In genomic region chr1:58651571-58652456, GRCm38 (mm10) we compare ENCODE assay signal across 7 mouse cellular contexts. TPM values are rescaled to one million over a fixed set of nuclear protein-coding genes. Genes with fewer than 3 reads are reported as not detected.
A peak's percentile ranks its signal among the peaks of the same experiment; 100 is the strongest.
DNase-seq lines count a peak whose midpoint lies in the region; ATAC-seq and TF ChIP-seq lines count a peak whose summit lies in the region.
"Not testable (repeated sequence)": the region's sequence is repeated elsewhere in the genome, so short reads cannot be mapped to it uniquely, and the experiment has no call there.

No protein-coding gene starts in this region.

- DNase-seq in R1 (ENCODE audit: low read depth, low spot score), result peak; percentile 46
- DNase-seq in heart, embryonic 10.5 days (ENCODE audit: low spot score); lung, postnatal 0 days (ENCODE audit: low spot score): not testable (repeated sequence)
- DNase-seq in induced T-regulatory cell, adult 2 months (ENCODE audit: low read depth), result peak; percentile 77

- not testable (repeated sequence) for TF ChIP-seq EP300 in lung, postnatal 0 days (IDR thresholded peaks at IDR 0.05)

- H3K9ac ChIP-seq in embryonic facial prominence, embryonic 13.5 days, result peak overlapping the region; percentile 79
- not testable (repeated sequence) for H3K9ac ChIP-seq in limb, embryonic 12.5 days (replicated peaks)
- peak overlapping the region; percentile 95 for H3K9ac ChIP-seq in lung, postnatal 0 days (replicated peaks; ENCODE audit: low read depth)
- H3K9ac ChIP-seq in neural tube, embryonic 14.5 days (replicated peaks; ENCODE audit: low read depth, low read length), result 0 out of 2 replicates have a peak overlapping the region, but pooled peaks have one; percentile 68

- H3K9me3 ChIP-seq in embryonic facial prominence, embryonic 13.5 days; heart, embryonic 10.5 days; limb, embryonic 12.5 days; lung, postnatal 0 days (ENCODE audit: low read length); neural tube, embryonic 14.5 days (ENCODE audit: control insufficient read depth, low read length): not testable (repeated sequence)

- TF ChIP-seq CTCF in lung, postnatal 0 days (IDR thresholded peaks at IDR 0.05), result not testable (repeated sequence)

- not testable (repeated sequence) for H3K4me1 ChIP-seq in embryonic facial prominence, embryonic 13.5 days; heart, embryonic 10.5 days; limb, embryonic 12.5 days (replicated peaks); lung, postnatal 0 days (ENCODE audit: insufficient read depth, low read depth, low read length); neural tube, embryonic 14.5 days (ENCODE audit: control insufficient read depth, insufficient read depth, low read length)

- peak overlapping the region; percentile 65 for H3K4me2 ChIP-seq in embryonic facial prominence, embryonic 13.5 days
- H3K4me2 ChIP-seq in limb, embryonic 12.5 days, result peak overlapping the region; percentile 69
- H3K4me2 ChIP-seq in lung, postnatal 0 days (replicated peaks; ENCODE audit: low read depth, low read length), result peak overlapping the region; percentile 62
- peak overlapping the region; percentile 84 for H3K4me2 ChIP-seq in neural tube, embryonic 14.5 days (ENCODE audit: low read depth, low read length)

- not testable (repeated sequence) for H3K36me3 ChIP-seq in embryonic facial prominence, embryonic 13.5 days; heart, embryonic 10.5 days; limb, embryonic 12.5 days; lung, postnatal 0 days (ENCODE audit: insufficient read depth, low read length); neural tube, embryonic 14.5 days (ENCODE audit: control insufficient read depth, insufficient read depth, low read length)

- H3K27me3 ChIP-seq in embryonic facial prominence, embryonic 13.5 days; heart, embryonic 10.5 days (ENCODE audit: insufficient read depth, poor library complexity, severe bottlenecking); limb, embryonic 12.5 days; lung, postnatal 0 days (replicated peaks; ENCODE audit: insufficient read depth, low read length); neural tube, embryonic 14.5 days (ENCODE audit: control insufficient read depth, insufficient read depth, low read length): not testable (repeated sequence)

- not testable (repeated sequence) for H3K27ac ChIP-seq in embryonic facial prominence, embryonic 13.5 days; limb, embryonic 12.5 days; lung, postnatal 0 days (ENCODE audit: low read length); neural tube, embryonic 14.5 days (ENCODE audit: low read depth, low read length)
- H3K27ac ChIP-seq in heart, embryonic 10.5 days, result peak overlapping the region; percentile 90; the same call in 1 of the 2 replicates

- 81% methylated on average over 17 of the region's 17 CpGs for WGBS in embryonic facial prominence, embryonic 13.5 days
- WGBS in heart, embryonic 10.5 days, result 81% methylated on average over 17 of the region's 17 CpGs
- 88% methylated on average over 17 of the region's 17 CpGs for WGBS in limb, embryonic 12.5 days
- 71% methylated on average over 17 of the region's 17 CpGs for WGBS in lung, postnatal 0 days
- 88% methylated on average over 17 of the region's 17 CpGs for WGBS in neural tube, embryonic 14.5 days

- ATAC-seq in embryonic facial prominence, embryonic 13.5 days (ENCODE audit: insufficient number of reproducible peaks, insufficient read depth, low FRiP score, low TSS enrichment, low read depth); limb, embryonic 12.5 days (ENCODE audit: insufficient number of reproducible peaks, insufficient read depth, low FRiP score, low TSS enrichment, low read depth); lung, postnatal 0 days; neural tube, embryonic 14.5 days (ENCODE audit: low read depth): not testable (repeated sequence)

- H3K4me3 ChIP-seq in embryonic facial prominence, embryonic 13.5 days, result peak overlapping the region; percentile 59
- peak overlapping the region; percentile 72 for H3K4me3 ChIP-seq in heart, embryonic 10.5 days
- H3K4me3 ChIP-seq in limb, embryonic 12.5 days (replicated peaks), result peak overlapping the region; percentile 59
- peak overlapping the region; percentile 65 for H3K4me3 ChIP-seq in lung, postnatal 0 days (ENCODE audit: low read depth, low read length)
- H3K4me3 ChIP-seq in neural tube, embryonic 14.5 days (ENCODE audit: low read depth, low read length), result peak overlapping the region; percentile 54

RNA-seq across cellular contexts. Expression of gene Als2cr12, which starts 44.0 kb away (rescaled TPM):
- polyA plus RNA-seq in embryonic facial prominence, embryonic 13.5 days (2015; fragmentation: Nextera tagmentation; extraction: Ambion mirVana), result not detected in 2 replicates
- polyA plus RNA-seq in heart, embryonic 10.5 days (2016; fragmentation: Nextera tagmentation; extraction: Ambion mirVana), result not detected in 2 replicates
- polyA plus RNA-seq in limb, embryonic 12.5 days (2016; fragmentation: Nextera tagmentation; extraction: Ambion mirVana), result not detected in 2 replicates
- 0.11 and 0.21 TPM in 2 replicates for polyA plus RNA-seq in lung, postnatal 0 days (2015; fragmentation: Nextera tagmentation; extraction: Ambion mirVana)
- 0.11 TPM in 1 of 2 replicates, not detected in the other for polyA plus RNA-seq in neural tube, embryonic 14.5 days (2014; fragmentation: Nextera tagmentation; extraction: Ambion mirVana)

RNA-seq across cellular contexts. Expression of gene Cflar, which starts 59.5 kb away (rescaled TPM):
- polyA plus RNA-seq in embryonic facial prominence, embryonic 13.5 days (2015; fragmentation: Nextera tagmentation; extraction: Ambion mirVana), result 39.0 and 44.4 TPM in 2 replicates
- polyA plus RNA-seq in heart, embryonic 10.5 days (2016; fragmentation: Nextera tagmentation; extraction: Ambion mirVana), result 31.5 and 31.6 TPM in 2 replicates
- polyA plus RNA-seq in limb, embryonic 12.5 days (2016; fragmentation: Nextera tagmentation; extraction: Ambion mirVana), result 29.9 and 34.3 TPM in 2 replicates
- 62.1 and 62.2 TPM in 2 replicates for polyA plus RNA-seq in lung, postnatal 0 days (2015; fragmentation: Nextera tagmentation; extraction: Ambion mirVana)
- polyA plus RNA-seq in neural tube, embryonic 14.5 days (2014; fragmentation: Nextera tagmentation; extraction: Ambion mirVana), result 16.3 and 17.7 TPM in 2 replicates
